Mouse (Mus musculus): ENCODE measurements around the gene Npvf. TPM values are rescaled to one million over a fixed set of nuclear protein-coding genes. Genes with fewer than 3 reads are reported as not detected.

The Npvf gene
- polyA plus RNA-seq, 1 experiment from 2014 or later: not detected

- Histone ChIP-seq H3K4me2 (ENCODE audit: low read depth, low read length) (no peak overlapping the region), H3K4me3 (ENCODE audit: low read depth, low read length) (no peak overlapping the region), H3K27me3 (ENCODE audit: control insufficient read depth, insufficient read depth, low read depth, low read length) (no peaks in the 10 kb centered on the region), H3K36me3 (ENCODE audit: control insufficient read depth, insufficient read depth) (no peaks in the 10 kb centered on the region), H3K27ac (ENCODE audit: low read length) (no peak overlapping the region), H3K4me1 (ENCODE audit: control insufficient read depth, low read depth, low read length) (no peaks in the 10 kb centered on the region), H3K9me3 (replicated peaks; ENCODE audit: control insufficient read depth, low read length) (no peaks in the 10 kb centered on the region), H3K9ac (ENCODE audit: low read depth, low read length) (no peak overlapping the region)
- ATAC-seq (ENCODE audit: low read depth): no peak
- 46% methylated on average over 5 of the region's 5 CpGs for WGBS (ENCODE audit: insufficient replicate concordance)
Measured at GRCm38 (mm10) chr6:50666937-50667336, 12.7 kb upstream of the Npvf start.

- no peak for ATAC-seq (ENCODE audit: low read depth)
Measured at GRCm38 (mm10) chr6:50665020-50665419, 10.8 kb upstream of the Npvf start.

DNA sequence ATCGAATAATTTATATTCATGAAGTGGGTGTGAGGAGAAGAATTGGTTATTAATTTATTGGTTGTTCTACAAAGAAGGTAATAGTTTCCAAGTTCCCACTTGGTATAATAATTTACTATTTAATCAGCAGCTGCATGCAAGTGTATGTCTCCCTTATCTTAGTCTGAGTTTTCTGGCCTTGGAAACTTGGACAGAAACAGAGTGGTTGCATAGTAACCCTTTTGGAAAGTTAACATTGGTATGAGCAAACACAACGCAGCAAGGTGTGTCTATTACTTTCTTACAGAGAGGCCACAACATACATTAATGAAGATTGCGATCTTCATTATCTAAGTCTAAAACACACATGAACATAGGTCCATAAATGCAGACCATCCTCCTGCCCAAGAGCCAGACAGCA lies 10.0 kb upstream of the Npvf start:
- H3K9me3 ChIP-seq (replicated peaks; ENCODE audit: control insufficient read depth, low read length): no peaks in the 10 kb centered on the region
- H3K27ac ChIP-seq (ENCODE audit: low read length): no peak overlapping the region
- WGBS (ENCODE audit: insufficient replicate concordance): 60% methylated on average over 3 of the region's 3 CpGs
- H3K36me3 ChIP-seq (ENCODE audit: control insufficient read depth, insufficient read depth): no peaks in the 10 kb centered on the region
- no peak overlapping the region for H3K4me3 ChIP-seq (ENCODE audit: low read depth, low read length)
- H3K27me3 ChIP-seq (ENCODE audit: control insufficient read depth, insufficient read depth, low read depth, low read length): no peaks in the 10 kb centered on the region
- no peak overlapping the region for H3K4me2 ChIP-seq (ENCODE audit: low read depth, low read length)
- ATAC-seq (ENCODE audit: low read depth): no peak
- no peak overlapping the region for H3K9ac ChIP-seq (ENCODE audit: low read depth, low read length)
- no peaks in the 10 kb centered on the region for H3K4me1 ChIP-seq (ENCODE audit: control insufficient read depth, low read depth, low read length)

More at GRCm38 (mm10) chr6:50665020-50665419, 10.8 kb upstream of the Npvf start:
- Histone ChIP-seq H3K4me2 (ENCODE audit: low read depth, low read length) (no peak overlapping the region), H3K27me3 (ENCODE audit: control insufficient read depth, insufficient read depth, low read depth, low read length) (no peaks in the 10 kb centered on the region), H3K9me3 (replicated peaks; ENCODE audit: control insufficient read depth, low read length) (no peaks in the 10 kb centered on the region), H3K4me3 (ENCODE audit: low read depth, low read length) (no peak overlapping the region), H3K4me1 (ENCODE audit: control insufficient read depth, low read depth, low read length) (no peaks in the 10 kb centered on the region), H3K36me3 (ENCODE audit: control insufficient read depth, insufficient read depth) (no peaks in the 10 kb centered on the region), H3K27ac (ENCODE audit: low read length) (no peak overlapping the region), H3K9ac (ENCODE audit: low read depth, low read length) (no peak overlapping the region)
- 53% methylated on average over 3 of the region's 3 CpGs for WGBS (ENCODE audit: insufficient replicate concordance)

- no peak overlapping the region for H3K4me3 ChIP-seq (ENCODE audit: low read depth, low read length)
- no peaks in the 10 kb centered on the region for H3K9me3 ChIP-seq (replicated peaks; ENCODE audit: control insufficient read depth, low read length)
- no peak overlapping the region for H3K27ac ChIP-seq (ENCODE audit: low read length)
- no peaks in the 10 kb centered on the region for H3K27me3 ChIP-seq (ENCODE audit: control insufficient read depth, insufficient read depth, low read depth, low read length)
- H3K4me1 ChIP-seq (ENCODE audit: control insufficient read depth, low read depth, low read length): no peaks in the 10 kb centered on the region
- H3K36me3 ChIP-seq (ENCODE audit: control insufficient read depth, insufficient read depth): no peaks in the 10 kb centered on the region
- WGBS (ENCODE audit: insufficient replicate concordance): 64% methylated on average over 12 of the region's 12 CpGs
- ATAC-seq (ENCODE audit: low read depth): no peak
- H3K9ac ChIP-seq (ENCODE audit: low read depth, low read length): no peak overlapping the region
- no peak overlapping the region for H3K4me2 ChIP-seq (ENCODE audit: low read depth, low read length)
Measured at GRCm38 (mm10) chr6:50662925-50663583, 8.8 kb upstream of the Npvf start.

DNA sequence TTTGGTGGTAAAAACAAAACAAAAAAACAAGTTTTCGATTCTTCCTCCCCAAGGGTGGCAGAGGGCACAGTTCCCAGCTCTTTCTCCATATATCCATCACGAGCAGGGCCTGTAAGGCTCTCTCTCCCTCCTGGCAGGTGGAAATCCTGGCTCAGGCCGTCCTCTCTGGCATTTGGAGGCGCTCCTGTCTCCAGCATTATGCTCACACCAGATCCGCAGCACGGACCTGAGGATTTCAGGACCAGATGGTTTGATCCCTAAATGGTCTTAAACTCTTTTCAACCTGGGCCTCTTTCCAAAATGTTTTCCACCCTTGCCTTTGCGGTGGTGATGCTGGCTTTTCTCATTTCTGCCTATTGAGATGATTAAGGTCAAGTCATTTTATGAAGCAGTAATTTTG lies 7.5 kb upstream of the Npvf start:
- 56% methylated on average over 7 of the region's 7 CpGs for WGBS (ENCODE audit: insufficient replicate concordance)
- H3K9me3 ChIP-seq (replicated peaks; ENCODE audit: control insufficient read depth, low read length): no peaks in the 10 kb centered on the region
- H3K4me1 ChIP-seq (ENCODE audit: control insufficient read depth, low read depth, low read length): no peaks in the 10 kb centered on the region
- H3K4me3 ChIP-seq (ENCODE audit: low read depth, low read length): no peak overlapping the region
- no peak overlapping the region for H3K9ac ChIP-seq (ENCODE audit: low read depth, low read length)
- H3K27me3 ChIP-seq (ENCODE audit: control insufficient read depth, insufficient read depth, low read depth, low read length): no peaks in the 10 kb centered on the region
- no peak for ATAC-seq (ENCODE audit: low read depth)
- H3K4me2 ChIP-seq (ENCODE audit: low read depth, low read length): no peak overlapping the region
- no peak overlapping the region for H3K27ac ChIP-seq (ENCODE audit: low read length)
- H3K36me3 ChIP-seq (ENCODE audit: control insufficient read depth, insufficient read depth): no peaks in the 10 kb centered on the region

DNA sequence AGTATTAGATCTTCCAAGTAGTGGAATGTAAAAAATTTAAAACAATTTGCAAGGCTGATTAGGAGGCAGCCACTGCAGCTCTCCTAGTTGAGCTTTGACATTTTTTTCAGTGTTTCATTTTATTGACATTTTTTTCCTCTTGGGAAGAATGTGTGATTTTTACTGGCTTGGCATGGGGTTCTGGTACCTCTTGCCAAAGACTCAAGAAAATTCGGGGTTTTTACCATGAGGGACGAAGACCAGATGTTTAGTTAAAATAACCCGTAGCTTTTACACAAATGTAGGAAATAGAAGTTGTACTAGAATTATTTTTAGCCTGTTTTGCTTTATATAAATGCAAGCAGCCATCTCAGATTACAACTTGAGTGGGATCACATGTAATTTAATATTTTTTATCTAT lies 4.2 kb upstream of the Npvf start:
- 55% methylated on average over 3 of the region's 3 CpGs for WGBS (ENCODE audit: insufficient replicate concordance)
- no peak overlapping the region for H3K27ac ChIP-seq (ENCODE audit: low read length)
- no peak overlapping the region for H3K9ac ChIP-seq (ENCODE audit: low read depth, low read length)
- no peak overlapping the region for H3K4me3 ChIP-seq (ENCODE audit: low read depth, low read length)
- no peaks in the 10 kb centered on the region for H3K36me3 ChIP-seq (ENCODE audit: control insufficient read depth, insufficient read depth)
- no peaks in the 10 kb centered on the region for H3K27me3 ChIP-seq (ENCODE audit: control insufficient read depth, insufficient read depth, low read depth, low read length)
- H3K4me1 ChIP-seq (ENCODE audit: control insufficient read depth, low read depth, low read length): no peaks in the 10 kb centered on the region
- no peaks in the 10 kb centered on the region for H3K9me3 ChIP-seq (replicated peaks; ENCODE audit: control insufficient read depth, low read length)
- no peak for ATAC-seq (ENCODE audit: low read depth)
- H3K4me2 ChIP-seq (ENCODE audit: low read depth, low read length): no peak overlapping the region

DNA sequence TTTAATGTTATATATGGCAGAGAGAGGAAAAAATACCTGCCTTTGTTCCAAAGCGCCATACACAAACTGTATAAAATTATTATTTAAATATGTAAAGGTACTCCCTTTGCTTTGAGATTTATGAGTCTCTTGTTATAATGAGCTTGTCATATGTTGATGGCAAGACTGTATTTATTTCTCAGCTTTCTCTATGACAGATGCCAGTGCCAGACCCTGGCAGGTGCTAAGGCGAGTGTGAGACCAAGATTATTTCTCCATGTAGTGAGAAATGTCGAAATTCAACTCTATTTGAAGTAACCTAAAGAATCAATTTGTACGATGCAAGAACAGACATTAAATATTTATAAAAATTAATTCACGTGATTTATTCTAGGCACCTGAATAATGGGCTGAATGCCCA lies 3.8 kb upstream of the Npvf start:
- Histone ChIP-seq H3K27ac (ENCODE audit: low read length) (no peak overlapping the region), H3K9me3 (replicated peaks; ENCODE audit: control insufficient read depth, low read length) (no peaks in the 10 kb centered on the region), H3K36me3 (ENCODE audit: control insufficient read depth, insufficient read depth) (no peaks in the 10 kb centered on the region), H3K4me2 (ENCODE audit: low read depth, low read length) (no peak overlapping the region), H3K27me3 (ENCODE audit: control insufficient read depth, insufficient read depth, low read depth, low read length) (no peaks in the 10 kb centered on the region), H3K9ac (ENCODE audit: low read depth, low read length) (no peak overlapping the region), H3K4me3 (ENCODE audit: low read depth, low read length) (no peak overlapping the region), H3K4me1 (ENCODE audit: control insufficient read depth, low read depth, low read length) (no peaks in the 10 kb centered on the region)
- 56% methylated on average over 5 of the region's 5 CpGs for WGBS (ENCODE audit: insufficient replicate concordance)
- no peak for ATAC-seq (ENCODE audit: low read depth)

GRCm38 (mm10) chr6:50656426-50656825 lies 2.2 kb upstream of the Npvf start:
- no peak overlapping the region for H3K9ac ChIP-seq (ENCODE audit: low read depth, low read length)
- H3K27ac ChIP-seq (ENCODE audit: low read length): no peak overlapping the region
- no peaks in the 10 kb centered on the region for H3K36me3 ChIP-seq (ENCODE audit: control insufficient read depth, insufficient read depth)
- H3K9me3 ChIP-seq (replicated peaks; ENCODE audit: control insufficient read depth, low read length): no peaks in the 10 kb centered on the region
- no peaks in the 10 kb centered on the region for H3K27me3 ChIP-seq (ENCODE audit: control insufficient read depth, insufficient read depth, low read depth, low read length)
- WGBS (ENCODE audit: insufficient replicate concordance): 68% methylated on average over 1 of the region's 1 CpGs
- ATAC-seq (ENCODE audit: low read depth): no peak
- no peak overlapping the region for H3K4me2 ChIP-seq (ENCODE audit: low read depth, low read length)
- no peak overlapping the region for H3K4me3 ChIP-seq (ENCODE audit: low read depth, low read length)
- H3K4me1 ChIP-seq (ENCODE audit: control insufficient read depth, low read depth, low read length): no peaks in the 10 kb centered on the region

DNA sequence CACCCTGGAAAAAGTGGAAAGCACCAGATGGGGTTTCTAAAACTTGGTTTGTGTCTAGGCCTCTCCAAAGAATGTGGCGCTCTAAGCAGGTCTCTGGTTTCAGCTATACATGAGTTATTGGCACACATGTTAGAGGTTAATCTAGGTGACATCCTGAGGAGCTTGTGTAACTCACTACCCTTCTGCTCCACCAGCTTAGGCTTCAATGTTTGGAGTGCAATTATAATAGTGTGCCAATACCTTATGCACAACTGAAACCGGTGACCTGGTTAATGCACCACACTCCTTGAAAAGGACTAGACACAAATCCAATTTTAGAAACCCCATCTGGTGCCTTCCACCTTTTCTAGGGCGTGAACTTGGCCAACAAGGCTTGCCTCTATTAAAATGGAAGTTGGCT lies 1.7 kb upstream of the Npvf start:
- Histone ChIP-seq H3K36me3 (ENCODE audit: control insufficient read depth, insufficient read depth) (no peaks in the 10 kb centered on the region), H3K4me3 (ENCODE audit: low read depth, low read length) (no peak overlapping the region), H3K4me1 (ENCODE audit: control insufficient read depth, low read depth, low read length) (no peaks in the 10 kb centered on the region), H3K27me3 (ENCODE audit: control insufficient read depth, insufficient read depth, low read depth, low read length) (no peaks in the 10 kb centered on the region), H3K9ac (ENCODE audit: low read depth, low read length) (no peak overlapping the region), H3K27ac (ENCODE audit: low read length) (no peak overlapping the region), H3K4me2 (ENCODE audit: low read depth, low read length) (no peak overlapping the region), H3K9me3 (replicated peaks; ENCODE audit: control insufficient read depth, low read length) (no peaks in the 10 kb centered on the region)
- ATAC-seq (ENCODE audit: low read depth): no peak
- 66% methylated on average over 3 of the region's 3 CpGs for WGBS (ENCODE audit: insufficient replicate concordance)
